Mouse (Mus musculus): Measurements from ENCODE around the gene Prkg1.
"Not testable (repeated sequence)": the region's sequence is repeated elsewhere in the genome, so short reads cannot be mapped to it uniquely, and the experiment has no call there.

Prkg1 gene

DNA sequence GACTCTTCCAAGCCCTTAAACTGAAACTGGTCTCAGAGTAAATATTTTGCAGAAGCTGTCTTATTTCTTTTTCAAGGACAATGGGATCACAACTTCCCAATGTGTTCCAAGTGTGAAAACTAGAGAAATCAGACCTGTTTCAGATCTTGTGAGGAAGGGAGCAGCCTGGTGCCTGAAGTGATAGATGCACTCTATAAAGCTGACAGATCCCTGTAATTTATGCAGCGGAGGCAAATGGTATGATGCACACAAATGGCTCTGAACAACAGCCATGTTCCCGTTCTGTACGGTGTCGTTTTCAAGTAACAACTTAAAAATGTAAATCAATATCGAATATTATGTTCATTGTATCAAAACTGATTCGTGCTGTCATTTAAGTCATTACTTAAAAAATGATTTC, 1076.9 kb downstream of the Prkg1 start:
- DNase-seq (ENCODE audit: inconsistent age in 2 of 2, low spot score in 1 of 2), result no peak

DNA sequence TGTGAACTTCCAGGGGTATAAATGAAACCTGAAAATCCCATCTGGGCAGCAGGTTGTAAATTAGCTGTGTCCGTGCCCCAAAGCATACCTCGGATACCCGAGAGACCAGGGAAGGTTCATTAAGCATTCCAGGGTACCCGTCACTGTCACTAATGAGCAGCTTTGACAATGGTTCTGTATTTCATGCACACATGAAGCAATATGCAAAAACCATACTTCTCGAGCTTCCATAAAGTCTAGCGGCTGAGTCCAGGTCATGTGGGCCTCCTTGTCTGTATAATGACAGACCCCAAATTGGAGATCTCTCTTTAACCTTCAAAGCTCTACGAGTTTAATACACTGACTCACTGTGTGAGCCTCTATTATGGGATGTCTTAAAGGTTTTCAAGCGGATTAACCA, 1088.5 kb downstream of the Prkg1 start:
- DNase-seq (ENCODE audit: inconsistent age in 2 of 2, low spot score in 1 of 2), result no peak

DNA sequence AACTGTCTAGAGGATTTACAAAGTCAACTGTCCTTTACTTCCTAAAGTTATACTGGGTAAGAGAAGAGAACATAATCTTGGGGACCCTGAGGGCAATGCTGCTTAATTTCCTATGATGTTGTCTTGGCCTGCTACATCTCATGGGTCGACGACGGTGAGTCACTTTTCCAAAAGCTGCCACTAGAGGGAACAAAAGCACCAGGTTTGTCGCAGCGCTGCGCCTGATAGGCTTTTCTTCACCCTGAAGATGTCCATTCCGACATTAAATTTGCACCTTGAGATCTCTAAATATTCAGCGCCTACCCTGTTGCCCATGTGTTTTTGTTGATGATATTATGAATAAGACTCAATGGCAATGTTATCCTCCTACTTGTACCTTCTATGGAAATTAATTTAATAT, 1100.6 kb downstream of the Prkg1 start:
- DNase-seq (ENCODE audit: inconsistent age in 2 of 2, low spot score in 1 of 2), result peak; percentile 18 to 81

DNA sequence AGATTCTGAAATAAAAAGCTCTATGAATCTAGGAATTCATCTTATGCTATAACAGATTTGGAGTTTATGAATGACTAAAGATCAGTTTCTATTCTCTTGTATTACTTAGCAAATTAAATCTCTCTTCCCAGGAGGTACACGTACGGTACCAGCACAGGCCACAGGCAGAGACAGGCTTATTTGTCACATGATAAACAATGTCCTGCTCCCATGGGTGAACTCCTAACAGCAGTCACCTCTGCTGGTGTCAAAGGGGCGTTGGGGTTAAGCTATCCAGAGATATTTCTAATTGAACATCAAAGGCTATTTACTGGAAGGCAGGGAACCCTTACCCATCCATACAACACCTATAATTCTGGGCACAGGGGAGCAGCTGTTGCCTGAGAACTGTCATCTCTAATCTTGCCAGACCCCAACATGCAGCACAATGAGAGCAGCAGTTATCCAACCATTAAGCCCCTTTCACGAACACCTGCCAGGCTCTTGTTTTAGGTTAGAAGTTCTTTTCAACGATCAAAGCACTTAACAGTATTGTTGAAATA, 1122.1 kb downstream of the Prkg1 start:
- no peak for DNase-seq (ENCODE audit: inconsistent age in 2 of 2, low spot score in 1 of 2)

DNA sequence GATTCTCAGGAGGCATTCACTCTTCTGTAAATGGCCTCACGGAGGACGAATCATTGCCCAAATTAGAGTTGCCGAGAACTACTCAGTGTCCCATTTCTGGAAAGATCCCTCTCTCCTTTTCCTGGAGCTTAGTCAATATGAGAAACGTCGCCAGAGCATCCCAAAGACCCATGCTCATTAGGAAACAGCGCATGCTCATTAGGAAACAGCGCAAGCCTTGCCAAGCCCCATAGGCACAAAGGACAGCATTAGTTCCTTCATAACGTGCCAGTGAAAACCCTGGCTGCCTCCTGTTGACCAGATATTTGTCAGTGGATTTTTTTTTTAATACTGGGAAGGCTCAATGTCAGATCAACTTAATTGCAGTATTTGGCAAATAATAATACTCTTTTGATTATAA, 1127.4 kb downstream of the Prkg1 start:
- no peak for DNase-seq (ENCODE audit: inconsistent age in 2 of 2, low spot score in 1 of 2)

DNA sequence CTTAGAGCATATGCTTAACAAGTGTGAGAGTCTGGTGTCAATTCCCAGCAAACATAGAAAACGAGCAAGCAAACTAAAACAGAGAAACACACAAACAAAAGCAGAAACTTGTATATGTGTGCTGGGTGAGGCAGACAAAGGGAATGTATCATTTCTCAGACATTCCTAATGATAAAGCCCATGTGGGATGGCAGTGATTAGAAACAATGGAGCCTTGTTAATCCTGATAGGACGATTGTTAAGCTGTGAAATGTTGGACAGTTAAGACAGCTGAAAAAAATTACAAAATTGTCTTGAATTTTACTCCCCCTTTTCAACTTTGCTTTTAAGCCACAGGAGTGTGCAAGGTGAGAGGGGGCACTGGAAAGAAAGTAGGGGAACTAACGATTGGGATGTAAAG, 1133.8 kb downstream of the Prkg1 start:
- no peak for DNase-seq (ENCODE audit: inconsistent age in 2 of 2, low spot score in 1 of 2)

DNA sequence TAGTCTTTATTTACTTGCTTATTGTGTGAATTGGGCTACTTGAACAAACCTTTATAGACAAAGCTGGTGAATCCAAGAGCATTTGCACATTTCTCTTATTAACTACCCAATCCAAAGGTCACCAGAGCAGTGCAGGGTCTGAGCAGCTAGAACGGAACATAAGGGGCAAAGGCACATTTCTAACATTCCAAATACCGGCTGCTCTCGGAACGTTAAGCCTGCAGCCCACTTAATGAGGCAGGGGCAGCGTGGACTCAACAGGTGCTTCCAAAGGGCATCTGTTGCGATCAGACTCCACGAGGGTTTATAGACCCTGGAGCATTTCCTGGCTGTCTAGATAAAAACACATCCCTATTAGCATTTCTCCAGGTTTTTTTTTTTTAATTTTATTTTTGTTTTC, 1138.8 kb downstream of the Prkg1 start:
- DNase-seq (ENCODE audit: inconsistent age in 2 of 2, low spot score in 1 of 2), result no peak

DNA sequence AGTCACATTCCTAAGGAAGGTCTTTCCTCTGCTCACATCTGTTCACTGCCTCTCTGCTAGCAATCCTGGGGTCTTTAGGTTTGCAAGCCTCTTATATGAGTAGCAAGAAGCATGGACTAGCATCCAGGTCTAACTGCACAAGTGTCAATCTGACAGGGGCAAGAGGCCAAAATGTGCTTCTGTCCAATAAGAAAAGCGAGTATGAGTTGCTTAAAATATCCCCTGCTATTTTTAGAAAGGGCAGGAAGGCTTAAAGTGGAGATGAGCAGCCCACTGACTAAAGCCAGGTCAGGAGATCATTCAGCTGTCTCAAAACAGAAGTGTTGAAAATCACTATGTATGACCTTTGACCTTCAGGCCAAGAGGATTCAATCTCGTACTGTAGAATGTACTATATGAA, 1139.4 kb downstream of the Prkg1 start:
- DNase-seq (ENCODE audit: inconsistent age in 2 of 2, low spot score in 1 of 2), result no peak

DNA sequence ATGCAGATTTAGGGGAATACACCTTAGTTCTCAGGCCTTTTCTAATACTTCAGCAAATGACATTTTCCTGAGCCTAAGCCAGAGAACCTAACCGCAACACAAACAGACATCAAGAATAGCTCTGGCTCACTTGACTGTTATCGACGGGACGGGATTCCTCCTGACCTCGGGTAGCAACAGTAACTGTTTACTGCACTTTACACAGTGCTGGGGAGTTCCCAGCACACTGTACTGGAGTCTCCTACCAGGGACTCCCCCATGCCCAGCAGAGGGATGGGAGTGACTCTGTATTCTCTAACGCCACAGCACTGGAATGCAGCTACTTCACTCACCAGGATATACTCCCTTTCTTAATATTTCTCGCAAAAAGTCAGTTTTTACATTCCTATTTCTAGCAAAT, 1141.2 kb downstream of the Prkg1 start:
- no peak for DNase-seq (ENCODE audit: inconsistent age in 2 of 2, low spot score in 1 of 2)

DNA sequence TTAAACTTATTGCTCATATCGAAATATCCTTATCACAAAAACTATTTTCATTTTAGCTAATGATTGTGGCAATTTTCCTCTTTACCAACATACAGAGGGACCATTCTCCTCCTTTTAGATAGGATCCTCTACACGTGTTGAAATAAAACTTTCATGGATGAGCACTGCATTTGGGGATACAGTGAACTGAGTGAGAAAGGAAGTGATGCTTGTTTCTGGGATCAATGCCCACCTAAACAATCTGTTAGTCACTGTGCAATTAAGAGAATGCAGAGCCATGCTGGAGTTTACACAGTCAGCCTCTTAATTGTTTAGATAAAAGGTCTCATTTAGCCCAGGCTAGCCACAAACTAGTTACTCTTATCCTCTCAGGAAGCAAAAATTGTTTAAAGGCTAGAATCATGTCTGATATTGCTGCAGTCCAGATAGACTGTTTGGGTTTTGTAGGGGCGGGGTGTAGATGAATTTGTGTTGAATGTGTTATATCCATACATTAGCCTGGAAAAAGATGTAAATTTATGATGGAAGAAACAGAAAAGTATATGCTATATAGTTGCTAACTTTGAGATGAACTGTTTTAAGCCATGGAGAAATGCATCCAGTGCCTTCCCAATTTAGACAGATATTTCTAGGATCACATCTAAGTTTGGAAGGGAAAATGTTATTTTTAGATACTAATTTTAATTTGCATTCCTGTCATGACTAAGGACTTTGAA, 1151.5 kb downstream of the Prkg1 start:
- no peak for DNase-seq (ENCODE audit: inconsistent age in 2 of 2, low spot score in 1 of 2)

DNA sequence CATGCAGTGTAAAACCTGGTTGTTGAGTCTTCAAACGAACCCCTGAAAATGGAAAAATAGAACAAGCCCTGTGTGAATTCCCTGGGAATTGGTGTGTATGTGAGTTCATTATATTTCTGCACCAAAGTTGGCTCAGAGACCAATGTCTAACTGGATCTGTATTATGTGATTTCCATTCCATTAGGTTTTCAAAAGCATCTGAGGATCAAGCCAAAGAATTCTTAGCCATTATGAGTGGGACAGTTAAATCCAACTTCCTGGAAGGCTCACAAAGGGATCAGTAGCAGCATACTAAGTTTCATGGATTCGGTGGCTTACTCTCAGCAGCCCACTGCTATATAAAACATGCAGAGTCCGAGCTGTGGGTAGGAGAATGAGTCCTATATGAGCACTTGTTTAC, 1178.5 kb downstream of the Prkg1 start:
- no peak for DNase-seq (ENCODE audit: inconsistent age in 2 of 2, low spot score in 1 of 2)

DNA sequence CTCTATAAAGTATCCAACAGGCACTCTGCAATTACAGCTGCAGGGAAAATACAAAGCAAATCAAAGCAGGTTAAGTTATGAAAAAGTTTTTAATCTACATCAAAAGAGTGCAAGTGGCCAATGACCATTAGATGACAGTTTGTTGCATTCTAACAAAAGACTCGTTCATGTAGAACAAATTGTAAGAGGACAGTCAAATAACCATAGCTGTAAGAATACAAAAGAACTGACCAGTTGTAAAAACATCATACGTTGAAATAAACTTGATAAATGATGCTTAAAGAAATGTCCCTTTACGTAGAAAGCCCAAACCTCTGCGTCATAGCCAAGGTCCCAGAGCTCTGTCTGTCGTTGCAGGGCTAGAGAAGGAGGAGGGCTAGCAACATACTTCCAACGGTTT, 1200.3 kb downstream of the Prkg1 start:
- no peak for DNase-seq (ENCODE audit: inconsistent age in 2 of 2, low spot score in 1 of 2)

DNA sequence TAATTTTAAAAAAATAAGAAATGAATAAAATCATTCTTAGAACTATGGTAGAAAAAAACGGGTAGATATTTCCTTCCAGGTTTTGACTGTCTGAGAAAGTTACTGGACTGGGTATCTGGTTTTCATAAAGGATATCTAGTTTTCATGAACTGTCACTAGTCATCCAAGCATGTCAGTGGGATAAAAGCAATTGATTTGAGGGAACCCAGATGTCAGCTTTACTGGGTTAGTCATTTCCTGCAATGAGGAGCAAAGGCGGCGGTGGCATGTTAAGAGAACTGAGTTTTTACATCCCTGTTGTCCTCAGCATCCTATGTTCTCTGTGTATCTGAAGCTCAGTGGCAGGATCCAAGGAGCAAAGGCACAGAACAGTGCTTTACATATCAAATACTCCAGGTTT, 1201.0 kb downstream of the Prkg1 start:
- DNase-seq (ENCODE audit: inconsistent age in 2 of 2, low spot score in 1 of 2), result no peak

DNA sequence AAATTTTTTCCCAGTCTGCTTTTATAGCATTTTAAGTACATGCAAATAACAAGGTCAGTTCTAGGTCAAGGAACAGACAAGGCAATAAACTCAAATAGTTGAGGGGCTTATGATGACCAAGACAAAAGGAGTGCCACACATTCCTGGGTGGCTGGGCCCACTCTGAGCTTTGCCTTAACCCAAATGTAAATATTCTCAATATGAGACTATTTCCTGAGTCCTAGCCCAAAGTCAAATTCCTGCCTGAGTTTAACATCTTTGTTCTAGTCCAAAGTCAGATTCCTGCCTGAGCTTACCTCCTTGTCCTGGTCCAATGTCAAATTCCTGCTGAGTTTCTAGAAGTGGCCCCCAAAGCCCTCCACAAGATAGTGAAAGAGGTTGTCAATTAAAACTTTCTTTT, 1206.8 kb downstream of the Prkg1 start:
- no peak for DNase-seq (ENCODE audit: inconsistent age in 2 of 2, low spot score in 1 of 2)

DNA sequence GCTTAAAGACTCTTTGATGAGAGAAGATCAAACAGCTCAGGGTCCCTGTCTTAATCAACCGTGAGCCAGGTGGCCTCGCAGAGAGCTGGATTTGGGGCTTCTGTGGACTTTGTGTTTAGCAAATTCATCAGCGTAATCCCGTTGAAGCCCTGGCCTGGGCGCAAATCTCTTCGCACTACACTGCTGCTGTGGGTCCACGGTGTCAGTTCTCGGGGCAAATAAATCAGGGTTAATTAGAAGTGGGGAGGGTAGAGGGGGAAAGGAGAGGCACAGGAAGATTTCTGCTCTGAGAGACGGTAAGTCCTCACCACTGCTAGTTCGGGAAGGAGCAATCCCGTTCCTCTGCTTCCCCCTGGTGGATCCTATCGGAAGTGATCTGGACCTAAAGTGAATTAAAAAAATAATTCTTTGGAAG, 1210.4 kb downstream of the Prkg1 start:
- peak; percentile 23 to 87 for DNase-seq (ENCODE audit: inconsistent age in 2 of 2, low spot score in 1 of 2)

DNA sequence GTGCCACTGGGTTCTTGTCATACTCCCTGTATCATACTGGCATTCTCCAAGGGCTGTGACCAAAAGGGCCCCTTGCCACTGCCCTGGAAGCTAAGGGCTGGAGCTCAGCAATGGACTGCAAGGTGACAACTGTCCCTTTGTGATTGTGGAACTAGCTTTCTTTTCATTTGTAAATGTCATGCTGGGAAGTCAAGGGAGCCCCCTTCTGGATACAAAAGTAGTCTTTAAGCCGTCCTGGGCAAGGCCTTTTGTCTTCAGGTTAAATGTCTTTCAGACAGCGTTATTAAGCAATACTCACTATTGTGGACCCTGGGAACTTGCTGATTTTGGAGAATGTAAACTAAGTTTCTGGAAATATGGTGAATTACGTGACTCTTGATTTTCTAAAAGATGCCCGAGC, 1211.1 kb downstream of the Prkg1 start:
- DNase-seq (ENCODE audit: inconsistent age in 2 of 2, low spot score in 1 of 2), result no peak

DNA sequence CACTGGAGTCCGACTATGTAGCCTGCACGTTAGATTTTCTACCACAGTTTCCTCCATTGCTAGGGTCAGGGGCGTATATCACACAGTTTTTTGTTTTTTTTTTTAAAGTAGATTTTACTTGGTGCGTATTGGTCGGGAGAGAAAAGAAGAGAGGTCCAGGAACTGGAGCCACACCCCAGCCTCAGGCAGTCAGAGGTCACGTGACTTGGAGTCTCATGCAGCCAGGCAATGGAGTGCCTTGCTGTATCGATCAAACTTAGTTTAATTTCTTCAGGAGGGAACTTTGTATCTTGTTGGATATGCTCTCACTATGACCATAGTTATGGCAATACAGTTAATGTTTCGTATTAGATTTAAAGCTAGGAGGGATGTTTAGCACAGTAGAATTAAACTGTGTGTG, 1212.6 kb downstream of the Prkg1 start:
- DNase-seq (ENCODE audit: inconsistent age in 2 of 2, low spot score in 1 of 2), result no peak

DNA sequence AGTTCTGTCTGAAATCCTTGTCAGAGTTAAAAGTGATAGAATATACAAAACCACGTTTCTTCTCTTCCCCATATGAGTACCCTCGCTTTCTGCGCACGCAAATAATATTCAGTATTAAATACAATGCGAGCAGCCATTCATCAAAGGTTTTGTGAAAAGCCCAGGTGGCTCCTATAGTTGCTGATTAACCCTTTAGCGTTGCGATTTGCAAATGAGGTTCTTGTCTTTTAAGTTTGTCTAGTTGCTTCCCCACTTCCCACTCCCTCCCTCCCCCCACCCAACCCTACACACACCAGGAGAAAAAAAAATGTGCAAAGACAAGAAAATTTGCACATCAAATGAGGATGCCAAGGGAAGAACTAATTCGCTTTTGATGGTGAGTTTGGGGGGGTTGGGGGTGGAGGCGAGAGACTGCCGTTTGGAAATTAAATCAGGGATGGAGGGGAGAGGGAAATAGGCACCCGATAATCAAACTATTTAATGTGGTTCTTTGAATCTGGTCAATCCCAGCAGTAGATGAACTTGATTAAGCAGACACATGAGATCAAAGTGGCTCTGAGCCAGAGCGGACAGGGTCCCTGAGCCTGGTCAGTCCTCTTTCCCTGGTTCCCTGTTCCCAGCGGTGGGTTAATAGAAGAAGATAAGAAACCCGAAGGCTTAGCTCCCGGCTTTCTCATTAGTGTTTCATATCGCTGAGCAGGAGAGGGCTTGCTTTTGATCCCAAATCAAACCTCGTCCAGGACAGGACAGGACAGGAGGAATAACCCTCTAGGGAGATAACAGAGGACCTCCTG, 1214.8 kb downstream of the Prkg1 start:
- DNase-seq (ENCODE audit: inconsistent age in 2 of 2, low spot score in 1 of 2), result no peak

DNA sequence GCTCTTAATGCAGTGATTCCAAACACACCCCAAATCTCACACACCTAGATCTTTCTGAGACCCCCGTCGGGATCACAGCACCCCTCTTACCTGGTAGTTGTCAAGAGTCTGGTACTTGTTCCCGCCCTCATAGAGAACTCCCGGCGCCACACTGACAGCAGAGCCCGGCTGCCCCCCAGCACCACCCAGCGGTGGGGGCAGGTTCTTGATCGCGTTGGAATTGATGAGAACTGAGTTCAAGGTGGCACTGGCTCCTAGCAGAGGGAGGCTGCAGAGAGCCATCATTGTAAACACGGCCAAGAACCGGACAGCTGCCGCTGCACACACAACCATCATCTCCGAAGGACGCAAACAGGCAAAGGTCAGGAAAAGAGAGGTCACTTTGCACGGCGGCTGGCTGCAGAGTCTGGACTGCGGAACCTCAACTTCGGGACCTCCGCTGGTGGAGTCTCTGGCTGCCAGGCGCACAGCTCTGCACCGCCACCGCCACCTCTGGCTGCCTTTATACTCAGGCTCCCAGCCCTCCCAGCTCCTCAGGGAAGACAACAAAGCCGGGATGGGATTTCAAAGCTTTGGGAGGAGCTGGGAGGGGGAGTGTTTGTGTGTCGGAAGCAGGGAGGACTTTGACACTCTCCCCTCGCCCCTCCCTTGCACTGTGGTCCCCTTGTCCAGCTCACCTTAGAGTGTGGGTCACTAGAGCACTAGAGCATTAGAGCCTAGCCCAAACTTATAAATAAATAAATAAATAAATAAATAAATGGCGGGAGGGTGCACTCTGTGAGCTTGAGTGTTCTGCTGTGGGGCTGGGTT, 1215.6 kb downstream of the Prkg1 start, which contains the start of gene Dkk1:
Gene Dkk1, minus strand, starts transcription at position 622 of the 810 bp plus-strand sequence.
- peak in 1 of 2 experiments; percentile 31 for DNase-seq (ENCODE audit: inconsistent age in 2 of 2, low spot score in 1 of 2)

DNA sequence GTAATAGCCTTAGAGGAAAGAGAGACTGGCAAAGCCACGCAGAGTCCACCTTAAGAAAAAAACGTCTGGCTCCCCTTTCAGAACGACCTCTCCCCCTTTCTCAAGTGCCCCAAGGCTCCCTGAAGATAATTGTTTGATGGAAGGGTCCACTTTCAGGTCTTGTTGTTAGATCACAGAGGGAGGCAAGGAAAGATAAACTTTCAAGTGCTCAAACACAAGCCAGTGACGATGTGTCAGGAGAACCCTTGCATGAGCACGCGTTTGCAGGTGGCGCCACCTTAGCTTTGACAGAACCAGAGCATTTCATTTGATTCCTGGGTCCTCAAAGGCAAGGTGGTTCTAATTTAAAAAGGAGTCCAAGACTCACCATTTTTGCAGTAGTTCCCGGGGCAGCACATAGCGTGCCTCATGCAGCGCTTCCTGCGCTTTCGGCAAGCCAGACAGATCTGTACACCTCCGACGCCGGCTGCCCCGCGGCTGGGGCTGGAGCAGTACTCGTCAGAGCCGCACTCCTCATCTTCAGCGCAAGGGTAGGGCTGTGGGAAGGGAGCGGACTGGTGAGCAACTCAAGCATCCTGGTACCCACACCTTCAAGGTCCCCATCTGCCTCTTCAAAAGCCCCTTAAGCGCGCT, 1216.3 kb downstream of the Prkg1 start:
- no peak for DNase-seq (ENCODE audit: inconsistent age in 2 of 2, low spot score in 1 of 2)

DNA sequence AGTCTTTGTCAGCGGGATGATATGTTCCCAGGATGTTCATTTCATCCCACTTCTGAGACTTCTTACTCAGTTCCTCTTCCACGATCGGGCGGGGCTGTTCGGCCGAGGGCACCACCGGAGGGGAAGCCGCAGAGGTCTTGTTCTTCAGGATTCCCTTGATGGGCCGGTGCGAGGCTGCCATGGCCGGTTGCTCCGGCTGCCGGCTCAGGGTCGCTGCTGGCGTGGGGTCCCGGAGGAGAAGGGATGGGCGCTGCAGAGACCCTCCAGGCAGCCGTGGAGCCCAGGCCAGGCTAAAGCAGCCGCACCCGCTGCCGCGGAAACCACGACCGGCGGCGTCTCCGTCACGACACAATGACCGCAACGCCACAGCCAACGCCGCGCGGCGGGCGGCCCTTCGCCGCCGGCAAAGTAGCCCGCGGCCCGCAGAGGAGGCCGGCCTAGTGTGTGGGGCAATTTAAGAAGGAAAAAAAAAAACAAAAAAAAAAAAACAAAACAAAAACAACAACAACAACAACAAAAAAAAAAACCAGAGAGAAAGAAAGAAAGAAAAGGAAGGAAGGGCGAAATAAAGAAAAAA, 1225.4 kb downstream of the Prkg1 start:
- DNase-seq (ENCODE audit: inconsistent age in 2 of 2, low spot score in 1 of 2), result not testable (repeated sequence)

All from adrenal gland, adult (tissue).